Mouse (Mus musculus): ENCODE measurements at regions not wholly inside any gene's neighbourhood (a gene's known extent, or its start where the extent isn't known, plus 50 kb on each side); places are given as distances from the start of the nearest gene placed in this dataset.
A peak's percentile ranks its signal among the peaks of the same experiment; 100 is the strongest.

GRCm38 (mm10) chr6:31129987-31130386, 171.1 kb upstream of the Klf14 start:
- 87% methylated on average over 7 of the region's 7 CpGs for WGBS
- H3K9ac ChIP-seq = no peak overlapping the region
- H3K27ac ChIP-seq = no peak overlapping the region
- no peaks in the 10 kb centered on the region for H3K36me3 ChIP-seq (replicated peaks; ENCODE audit: control insufficient read depth, insufficient read depth)
- peaks cover 7% of the 10 kb centered on the region; the same call in 1 of the 2 replicates for H3K9me3 ChIP-seq (ENCODE audit: control insufficient read depth, low read length)
- no peaks in the 10 kb centered on the region for H3K27me3 ChIP-seq (ENCODE audit: control insufficient read depth, insufficient read depth, low read length)
- H3K4me2 ChIP-seq (replicated peaks) = no peak overlapping the region
- ATAC-seq (ENCODE audit: low FRiP score) (no peak), DNase-seq (ENCODE audit: low spot score) (no peak)
- H3K4me3 ChIP-seq (replicated peaks; ENCODE audit: low read length) = no peak overlapping the region
- H3K4me1 ChIP-seq (replicated peaks; ENCODE audit: control insufficient read depth, insufficient read depth, low read length) = no peaks in the 10 kb centered on the region

- Histone ChIP-seq H3K36me3 (replicated peaks; ENCODE audit: control insufficient read depth, insufficient read depth) (no peaks in the 10 kb centered on the region), H3K27me3 (ENCODE audit: control insufficient read depth, insufficient read depth, low read length) (no peaks in the 10 kb centered on the region), H3K4me3 (replicated peaks; ENCODE audit: low read length) (no peak overlapping the region), H3K27ac (no peak overlapping the region), H3K9ac (no peak overlapping the region), H3K4me2 (replicated peaks) (no peak overlapping the region), H3K4me1 (replicated peaks; ENCODE audit: control insufficient read depth, insufficient read depth, low read length) (no peaks in the 10 kb centered on the region), H3K9me3 (ENCODE audit: control insufficient read depth, low read length) (peaks cover 7% of the 10 kb centered on the region; the same call in 1 of the 2 replicates)
- WGBS = 91% methylated on average over 1 of the region's 1 CpGs
- no peak for DNase-seq (ENCODE audit: low spot score)
- no peak for ATAC-seq (ENCODE audit: low FRiP score)
These were observed 171.6 kb upstream of the Klf14 start for GRCm38 (mm10) chr6:31130522-31130921.

- peaks cover 7% of the 10 kb centered on the region; the same call in 1 of the 2 replicates for H3K9me3 ChIP-seq (ENCODE audit: control insufficient read depth, low read length)
These were observed 172.8 kb upstream of the Klf14 start for GRCm38 (mm10) chr6:31131716-31132115.

GRCm38 (mm10) chr6:31132396-31133190, 173.7 kb upstream of the Klf14 start:
- DNase-seq (ENCODE audit: low spot score) (no peak), ATAC-seq (ENCODE audit: low FRiP score) (no peak)
- H3K4me1 ChIP-seq (replicated peaks; ENCODE audit: control insufficient read depth, insufficient read depth, low read length) = no peaks in the 10 kb centered on the region
- no peak overlapping the region for H3K4me3 ChIP-seq (replicated peaks; ENCODE audit: low read length)
- 80% methylated on average over 8 of the region's 8 CpGs for WGBS
- H3K36me3 ChIP-seq (replicated peaks; ENCODE audit: control insufficient read depth, insufficient read depth) = no peaks in the 10 kb centered on the region
- H3K4me2 ChIP-seq (replicated peaks) = no peak overlapping the region
- no peaks in the 10 kb centered on the region for H3K27me3 ChIP-seq (ENCODE audit: control insufficient read depth, insufficient read depth, low read length)
- no peak overlapping the region for H3K27ac ChIP-seq
- H3K9me3 ChIP-seq (ENCODE audit: control insufficient read depth, low read length) = peaks cover 7% of the 10 kb centered on the region; the same call in 1 of the 2 replicates
- H3K9ac ChIP-seq = no peak overlapping the region

More at GRCm38 (mm10) chr6:31131716-31132115, 172.8 kb upstream of the Klf14 start:
- H3K9ac ChIP-seq = no peak overlapping the region
- H3K27me3 ChIP-seq (ENCODE audit: control insufficient read depth, insufficient read depth, low read length) = no peaks in the 10 kb centered on the region
- H3K27ac ChIP-seq = no peak overlapping the region
- DNase-seq (ENCODE audit: low spot score) (no peak), ATAC-seq (ENCODE audit: low FRiP score) (no peak)
- no peaks in the 10 kb centered on the region for H3K36me3 ChIP-seq (replicated peaks; ENCODE audit: control insufficient read depth, insufficient read depth)
- no peaks in the 10 kb centered on the region for H3K4me1 ChIP-seq (replicated peaks; ENCODE audit: control insufficient read depth, insufficient read depth, low read length)
- no peak overlapping the region for H3K4me2 ChIP-seq (replicated peaks)
- WGBS = 82% methylated on average over 9 of the region's 9 CpGs
- H3K4me3 ChIP-seq (replicated peaks; ENCODE audit: low read length) = no peak overlapping the region

GRCm38 (mm10) chr6:31133896-31134735, 175.2 kb upstream of the Klf14 start:
- Histone ChIP-seq H3K36me3 (replicated peaks; ENCODE audit: control insufficient read depth, insufficient read depth) (no peaks in the 10 kb centered on the region), H3K4me1 (replicated peaks; ENCODE audit: control insufficient read depth, insufficient read depth, low read length) (no peaks in the 10 kb centered on the region), H3K9ac (no peak overlapping the region), H3K9me3 (ENCODE audit: control insufficient read depth, low read length) (peaks cover 7% of the 10 kb centered on the region; the same call in 1 of the 2 replicates), H3K27ac (no peak overlapping the region), H3K27me3 (ENCODE audit: control insufficient read depth, insufficient read depth, low read length) (no peaks in the 10 kb centered on the region), H3K4me2 (replicated peaks) (no peak overlapping the region), H3K4me3 (replicated peaks; ENCODE audit: low read length) (no peak overlapping the region)
- DNase-seq (ENCODE audit: low spot score) (no peak), ATAC-seq (ENCODE audit: low FRiP score) (no peak; the same call in 1 of the 2 replicates)
- WGBS = 95% methylated on average over 11 of the region's 11 CpGs

- no peaks in the 10 kb centered on the region for H3K4me1 ChIP-seq (replicated peaks; ENCODE audit: control insufficient read depth, insufficient read depth, low read length)
- WGBS = 83% methylated on average over 8 of the region's 8 CpGs
- H3K27ac ChIP-seq = no peak overlapping the region
- DNase-seq (ENCODE audit: low spot score) (no peak), ATAC-seq (ENCODE audit: low FRiP score) (no peak)
- H3K4me3 ChIP-seq (replicated peaks; ENCODE audit: low read length) = no peak overlapping the region
- H3K4me2 ChIP-seq (replicated peaks) = no peak overlapping the region
- no peaks in the 10 kb centered on the region for H3K36me3 ChIP-seq (replicated peaks; ENCODE audit: control insufficient read depth, insufficient read depth)
- H3K9me3 ChIP-seq (ENCODE audit: control insufficient read depth, low read length) = peaks cover 7% of the 10 kb centered on the region; the same call in 1 of the 2 replicates
- H3K27me3 ChIP-seq (ENCODE audit: control insufficient read depth, insufficient read depth, low read length) = no peaks in the 10 kb centered on the region
- H3K9ac ChIP-seq = no peak overlapping the region
These were observed 175.8 kb upstream of the Klf14 start for GRCm38 (mm10) chr6:31134736-31135077.

- Histone ChIP-seq H3K4me2 (replicated peaks) (no peak overlapping the region), H3K36me3 (replicated peaks; ENCODE audit: control insufficient read depth, insufficient read depth) (no peaks in the 10 kb centered on the region), H3K27ac (no peak overlapping the region), H3K4me1 (replicated peaks; ENCODE audit: control insufficient read depth, insufficient read depth, low read length) (no peaks in the 10 kb centered on the region), H3K4me3 (replicated peaks; ENCODE audit: low read length) (no peak overlapping the region), H3K27me3 (ENCODE audit: control insufficient read depth, insufficient read depth, low read length) (no peaks in the 10 kb centered on the region), H3K9ac (no peak overlapping the region), H3K9me3 (ENCODE audit: control insufficient read depth, low read length) (peaks cover 7% of the 10 kb centered on the region; the same call in 1 of the 2 replicates)
- no peak for DNase-seq (ENCODE audit: low spot score)
- no peak for ATAC-seq (ENCODE audit: low FRiP score)
- 52% methylated on average over 6 of the region's 6 CpGs for WGBS
These were observed 176.7 kb upstream of the Klf14 start for GRCm38 (mm10) chr6:31135580-31135979.

- no peaks in the 10 kb centered on the region for H3K36me3 ChIP-seq (replicated peaks; ENCODE audit: control insufficient read depth, insufficient read depth)
- peaks cover 7% of the 10 kb centered on the region; the same call in 1 of the 2 replicates for H3K9me3 ChIP-seq (ENCODE audit: control insufficient read depth, low read length)
- DNase-seq (ENCODE audit: low spot score) = peak; percentile 46
- H3K9ac ChIP-seq = no peak overlapping the region
- no peaks in the 10 kb centered on the region for H3K27me3 ChIP-seq (ENCODE audit: control insufficient read depth, insufficient read depth, low read length)
- no peaks in the 10 kb centered on the region for H3K4me1 ChIP-seq (replicated peaks; ENCODE audit: control insufficient read depth, insufficient read depth, low read length)
- no peak overlapping the region for H3K4me3 ChIP-seq (replicated peaks; ENCODE audit: low read length)
- no peak overlapping the region for H3K27ac ChIP-seq
- no peak for ATAC-seq (ENCODE audit: low FRiP score)
- WGBS = 61% methylated on average over 4 of the region's 4 CpGs
- H3K4me2 ChIP-seq (replicated peaks) = no peak overlapping the region
These were observed 178.0 kb upstream of the Klf14 start for GRCm38 (mm10) chr6:31136895-31137294.

GRCm38 (mm10) chr6:31137351-31137750, 178.5 kb upstream of the Klf14 start:
- H3K4me3 ChIP-seq (replicated peaks; ENCODE audit: low read length) = no peak overlapping the region
- ATAC-seq (ENCODE audit: low FRiP score) (no peak), DNase-seq (ENCODE audit: low spot score) (no peak)
- WGBS = 91% methylated on average over 8 of the region's 8 CpGs
- H3K27me3 ChIP-seq (ENCODE audit: control insufficient read depth, insufficient read depth, low read length) = no peaks in the 10 kb centered on the region
- H3K36me3 ChIP-seq (replicated peaks; ENCODE audit: control insufficient read depth, insufficient read depth) = no peaks in the 10 kb centered on the region
- H3K4me1 ChIP-seq (replicated peaks; ENCODE audit: control insufficient read depth, insufficient read depth, low read length) = no peaks in the 10 kb centered on the region
- no peak overlapping the region for H3K27ac ChIP-seq
- no peak overlapping the region for H3K9ac ChIP-seq
- peaks cover 7% of the 10 kb centered on the region; the same call in 1 of the 2 replicates for H3K9me3 ChIP-seq (ENCODE audit: control insufficient read depth, low read length)
- H3K4me2 ChIP-seq (replicated peaks) = no peak overlapping the region
